Mouse (Mus musculus): ENCODE data around the gene Ppp1r9b.
"Not testable (repeated sequence)": the region's sequence is repeated elsewhere in the genome, so short reads cannot be mapped to it uniquely, and the experiment has no call there.

Ppp1r9b gene

DNA sequence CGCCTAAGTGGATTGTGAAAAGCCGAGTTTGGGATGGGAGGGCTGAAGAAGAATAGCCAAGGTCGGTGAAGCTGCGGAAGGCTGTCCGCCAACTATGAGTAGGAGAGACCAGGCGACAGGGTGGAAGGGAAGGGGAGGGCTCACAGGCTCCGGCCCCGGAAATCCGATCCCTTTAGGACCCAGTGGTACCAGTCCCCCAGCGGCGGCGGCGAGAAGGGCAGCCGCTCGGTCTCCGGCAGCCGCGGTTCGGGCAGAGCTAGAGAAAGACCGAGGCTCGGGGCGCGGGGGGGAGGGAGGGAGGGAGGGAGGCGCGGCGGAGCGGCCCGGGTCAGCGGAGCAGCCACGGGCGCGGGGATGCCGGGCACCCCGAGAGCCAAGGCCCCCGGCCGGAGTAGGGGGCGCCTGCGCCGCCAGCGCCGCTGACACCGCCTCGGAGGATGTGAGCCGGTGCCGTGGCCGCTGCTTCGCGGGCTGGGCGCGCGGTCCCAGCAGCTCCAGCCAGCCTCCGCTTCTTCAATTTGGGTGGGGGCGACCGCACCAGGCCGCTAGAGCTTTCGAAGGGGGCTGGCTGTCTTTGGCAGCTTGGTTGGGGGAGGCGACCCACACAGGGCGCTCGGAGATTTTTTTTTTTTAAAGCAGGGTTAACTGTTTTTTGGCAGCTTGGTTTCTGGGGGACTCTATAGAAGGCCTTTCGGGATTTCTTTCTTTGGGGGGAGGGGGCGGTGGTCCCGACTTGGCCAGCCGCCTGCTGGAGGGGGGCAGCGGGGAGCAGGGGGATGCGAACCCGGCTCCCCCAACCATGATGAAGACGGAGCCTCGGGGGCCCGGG lies at the start of gene Ppp1r9b:
Gene Ppp1r9b, plus strand, starts transcription at position 287 of the 829 bp plus-strand sequence.
- DNase-seq = peak; percentile 92 to 95

DNA sequence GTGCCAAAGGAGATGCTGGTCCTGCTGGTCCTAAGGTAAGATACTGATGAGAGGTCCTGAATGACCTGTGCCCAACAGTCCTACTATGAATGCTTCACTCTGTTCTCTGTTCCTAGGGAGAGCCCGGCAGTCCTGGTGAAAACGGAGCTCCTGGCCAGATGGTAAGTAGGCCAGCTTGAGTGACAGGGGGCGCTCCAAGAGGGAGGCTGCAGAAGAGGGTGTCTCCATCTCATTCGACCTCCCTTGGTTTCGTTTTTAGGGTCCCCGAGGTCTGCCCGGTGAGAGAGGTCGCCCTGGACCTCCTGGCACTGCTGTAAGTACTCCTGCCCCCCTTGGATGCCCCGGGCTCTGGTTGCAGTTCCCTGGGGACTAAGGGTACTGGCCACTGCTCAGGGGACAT lies 49.7 kb upstream of the Ppp1r9b start:
- no peak for DNase-seq

DNA sequence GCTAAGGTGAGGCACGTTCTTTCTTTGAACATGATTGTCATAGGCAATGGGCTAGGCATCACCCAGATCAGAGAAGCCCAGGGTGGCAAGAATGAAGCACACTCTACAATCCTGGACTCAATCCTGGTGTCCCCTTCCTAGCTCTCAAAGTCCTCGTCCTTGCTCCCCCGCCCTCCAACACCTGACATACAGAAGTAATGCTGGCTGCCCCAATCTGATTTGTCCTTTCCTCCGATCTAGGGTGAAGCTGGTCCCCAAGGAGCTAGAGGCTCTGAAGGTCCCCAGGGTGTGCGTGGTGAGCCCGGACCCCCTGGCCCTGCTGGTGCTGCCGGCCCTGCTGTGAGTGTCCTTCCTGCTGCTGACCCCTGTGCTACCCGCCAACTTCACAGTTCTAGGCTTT lies 49.1 kb upstream of the Ppp1r9b start:
- no peak for DNase-seq

DNA sequence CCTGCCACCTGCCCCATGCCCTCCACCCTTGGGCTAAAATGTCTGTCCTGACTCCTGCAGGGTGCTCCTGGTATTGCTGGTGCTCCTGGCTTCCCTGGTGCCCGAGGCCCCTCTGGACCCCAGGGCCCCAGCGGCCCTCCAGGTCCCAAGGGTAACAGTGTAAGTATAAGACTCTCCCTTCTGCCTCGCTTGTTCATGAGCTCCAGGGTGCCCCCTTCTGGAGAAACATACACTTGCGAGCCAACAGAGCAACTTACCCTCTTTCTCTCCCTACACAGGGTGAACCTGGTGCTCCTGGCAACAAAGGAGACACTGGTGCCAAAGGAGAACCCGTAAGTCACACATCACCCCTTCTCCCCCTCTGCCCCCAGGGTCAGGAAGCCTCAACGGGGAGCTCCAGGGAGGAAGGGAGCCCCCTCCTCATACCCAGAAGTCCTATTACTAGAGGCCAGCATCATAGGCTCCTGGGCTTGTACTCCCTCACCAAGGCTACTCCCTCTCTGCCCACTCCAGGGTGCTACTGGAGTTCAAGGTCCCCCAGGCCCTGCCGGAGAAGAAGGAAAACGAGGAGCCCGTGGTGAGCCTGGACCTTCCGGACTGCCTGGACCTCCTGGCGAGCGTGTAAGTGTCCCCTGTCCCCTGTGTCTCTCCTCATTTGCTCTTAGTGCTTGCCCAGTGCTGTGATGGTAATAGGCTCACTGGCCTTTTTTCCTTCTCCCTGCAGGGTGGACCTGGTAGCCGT lies 48.4 kb upstream of the Ppp1r9b start:
- peak; percentile 48 to 72 for DNase-seq

DNA sequence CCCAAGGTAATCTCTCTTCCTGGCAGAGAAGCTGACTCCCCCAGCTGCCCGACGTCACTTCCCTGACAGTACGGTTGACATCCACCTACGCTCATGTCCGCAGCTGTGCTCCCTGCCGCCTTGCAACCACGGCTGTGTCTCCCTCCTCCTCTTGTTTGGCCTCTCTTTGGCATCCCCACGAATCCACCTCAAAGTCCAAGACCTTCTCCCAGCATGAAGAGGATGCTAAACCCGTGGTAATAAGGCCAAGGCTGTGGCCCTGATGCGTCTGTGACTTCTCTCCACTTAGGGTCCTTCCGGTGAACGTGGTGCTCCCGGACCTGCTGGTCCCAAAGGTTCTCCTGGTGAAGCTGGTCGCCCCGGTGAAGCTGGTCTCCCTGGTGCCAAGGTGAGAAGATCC lies 47.8 kb upstream of the Ppp1r9b start:
- peak in 1 of 2 experiments; percentile 21 for DNase-seq

DNA sequence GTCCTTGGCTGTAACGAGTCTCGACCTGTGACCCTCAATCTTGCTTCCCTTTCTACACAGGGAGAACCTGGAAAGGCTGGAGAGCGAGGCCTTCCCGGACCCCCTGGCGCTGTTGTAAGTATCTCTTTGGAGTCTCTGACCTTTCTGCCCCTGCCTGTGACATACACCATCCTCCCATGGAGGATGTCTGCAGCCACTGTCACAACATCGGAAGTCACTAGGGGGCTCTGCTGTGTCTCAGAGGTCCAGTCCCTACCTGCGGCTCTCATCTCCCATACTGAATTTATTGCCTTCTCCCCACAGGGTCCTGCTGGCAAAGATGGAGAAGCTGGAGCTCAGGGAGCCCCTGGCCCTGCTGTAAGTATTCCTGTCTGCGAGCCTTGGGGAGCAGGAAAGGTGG lies 46.5 kb upstream of the Ppp1r9b start:
- peak; percentile 14 to 20 for DNase-seq

DNA sequence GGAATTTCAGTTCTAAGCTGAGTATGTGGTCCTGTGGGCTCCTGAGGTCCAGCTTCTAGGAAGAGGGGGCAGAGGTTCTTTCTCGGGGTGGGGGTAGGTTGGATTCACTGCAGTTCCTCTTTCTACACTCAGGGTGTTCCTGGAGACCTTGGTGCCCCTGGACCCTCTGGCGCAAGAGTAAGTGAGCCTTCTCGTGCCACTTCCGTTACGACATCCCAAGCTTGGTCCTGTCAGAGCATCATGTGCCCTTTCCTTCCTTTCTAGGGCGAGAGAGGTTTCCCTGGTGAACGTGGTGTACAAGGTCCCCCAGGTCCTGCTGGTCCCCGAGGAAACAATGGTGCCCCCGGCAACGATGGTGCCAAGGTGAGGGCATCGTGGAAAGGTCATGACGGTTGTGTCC lies 45.6 kb upstream of the Ppp1r9b start:
- DNase-seq = peak in 1 of 2 experiments; percentile 27

DNA sequence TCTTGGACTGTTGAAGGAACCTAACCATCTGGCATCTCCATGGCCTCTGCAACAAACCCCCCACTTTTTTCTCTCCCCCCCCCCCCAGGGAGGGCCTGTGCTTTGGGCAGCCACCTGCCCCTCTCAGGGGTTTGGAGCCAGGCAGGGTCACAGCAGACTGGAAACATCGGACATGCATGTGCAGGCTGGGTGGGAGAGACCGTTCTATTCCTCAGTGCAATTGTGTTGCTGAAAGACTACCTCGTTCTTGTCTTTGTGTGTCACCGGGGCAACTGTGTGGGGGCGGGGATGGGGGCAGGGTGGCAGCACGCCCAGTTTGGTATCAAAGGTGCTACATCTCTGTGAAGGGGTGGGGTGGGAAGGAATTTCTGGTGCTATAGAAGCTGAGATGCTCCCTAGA lies 38.7 kb upstream of the Ppp1r9b start:
- DNase-seq = no peak

DNA sequence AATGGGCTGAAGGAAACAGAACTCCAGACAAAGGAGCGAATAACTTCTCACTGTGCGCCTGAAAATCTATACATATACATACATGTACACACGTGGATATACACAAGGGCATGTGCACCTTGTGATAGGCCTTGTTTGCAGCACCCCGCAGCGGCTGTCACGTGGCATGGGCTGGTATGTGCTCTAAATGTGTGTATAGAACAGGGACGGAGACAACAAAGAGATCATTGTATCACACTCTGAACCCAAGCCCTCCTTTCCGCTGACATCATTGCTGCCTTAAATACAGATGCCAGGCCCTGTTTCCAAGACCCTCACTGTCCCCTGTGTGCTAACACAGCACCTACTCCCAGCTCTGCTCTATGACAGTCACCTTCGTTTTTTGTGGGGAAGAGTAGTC lies 35.7 kb upstream of the Ppp1r9b start:
- no peak for DNase-seq

DNA sequence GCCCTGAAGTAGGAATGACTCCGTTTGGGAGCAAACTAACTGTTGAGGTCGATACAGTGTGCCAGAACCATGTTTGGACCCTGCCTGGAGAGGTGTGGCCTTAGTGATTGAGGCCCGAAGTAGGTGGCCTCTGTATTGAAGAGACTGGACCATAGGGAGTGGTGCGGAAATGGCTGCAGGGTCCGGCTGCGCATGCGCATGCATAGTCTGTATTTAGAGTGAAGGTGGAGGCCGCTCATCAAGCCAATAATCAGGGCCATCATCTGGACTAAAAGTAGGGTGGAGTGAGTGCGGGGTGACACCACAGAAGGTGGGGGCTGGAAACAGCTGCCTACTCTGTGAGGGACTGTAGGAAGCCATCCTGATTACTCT lies 33.2 kb upstream of the Ppp1r9b start:
- peak; percentile 59 to 73 for DNase-seq

DNA sequence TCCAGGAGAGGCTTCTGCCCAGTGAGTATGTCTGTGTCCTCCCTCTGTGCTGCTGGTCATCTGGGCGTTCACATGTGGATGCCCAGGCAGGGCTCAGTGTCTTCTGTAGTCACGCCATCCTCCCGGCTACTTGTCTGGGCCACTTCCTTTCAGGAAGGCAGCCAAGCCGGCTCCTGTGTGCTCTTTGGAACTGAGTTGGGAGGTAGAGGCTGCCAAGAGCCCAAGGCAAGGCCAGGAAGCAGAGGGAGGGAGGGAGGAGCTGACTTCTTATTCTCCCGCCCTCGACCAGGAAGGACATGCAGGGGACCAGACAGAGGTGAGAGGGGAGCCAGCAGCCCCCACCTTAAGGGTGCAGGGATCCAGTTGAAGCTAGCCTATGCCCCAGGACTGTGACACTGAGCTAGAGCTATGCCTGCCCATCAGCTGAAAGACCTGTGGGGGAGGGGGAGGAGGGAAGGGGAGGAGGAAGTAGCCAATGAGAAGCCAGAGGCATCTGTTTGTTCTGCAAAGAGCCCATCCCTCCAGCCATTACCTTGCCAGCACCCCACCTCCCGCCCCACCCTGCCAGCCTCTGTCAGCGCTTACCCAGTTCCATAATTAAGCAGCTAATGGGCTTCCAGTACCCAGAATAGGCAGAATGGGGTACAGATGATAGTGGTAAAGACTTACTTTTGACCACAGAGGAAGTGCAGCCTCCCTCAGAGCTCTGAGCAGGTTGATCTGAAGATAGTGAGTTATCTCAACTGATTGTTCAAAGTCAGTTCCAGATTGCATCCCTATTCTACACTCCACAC lies 32.6 kb upstream of the Ppp1r9b start:
- DNase-seq = peak; percentile 85 to 93

DNA sequence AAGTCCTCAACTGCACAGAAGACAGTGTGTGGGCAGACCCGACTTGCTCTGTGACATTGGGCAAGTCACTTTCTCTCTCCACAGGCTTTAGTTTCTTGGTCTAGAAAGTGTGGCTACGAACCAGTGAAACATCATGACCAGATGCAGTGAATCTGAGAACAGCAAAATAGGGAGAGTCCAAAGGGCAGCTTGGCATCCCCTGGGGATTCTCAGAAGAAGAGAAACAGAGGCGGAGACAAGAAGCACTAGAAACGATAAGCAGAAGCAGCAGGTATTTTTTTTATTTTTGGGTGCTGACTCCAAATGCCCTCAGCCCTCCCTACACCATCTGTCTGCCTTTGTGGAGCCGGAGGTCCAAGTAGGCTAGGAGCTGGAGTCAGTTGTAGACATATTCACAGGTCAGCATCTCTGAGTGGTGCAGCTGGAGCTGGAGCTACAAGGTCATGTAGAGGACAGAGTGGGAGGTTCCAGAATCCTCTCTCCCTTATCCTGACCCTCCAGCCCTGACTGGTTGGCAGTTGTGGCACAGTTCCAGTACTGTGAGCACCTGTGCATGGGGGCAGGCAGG lies 28.2 kb upstream of the Ppp1r9b start:
- no peak for DNase-seq

DNA sequence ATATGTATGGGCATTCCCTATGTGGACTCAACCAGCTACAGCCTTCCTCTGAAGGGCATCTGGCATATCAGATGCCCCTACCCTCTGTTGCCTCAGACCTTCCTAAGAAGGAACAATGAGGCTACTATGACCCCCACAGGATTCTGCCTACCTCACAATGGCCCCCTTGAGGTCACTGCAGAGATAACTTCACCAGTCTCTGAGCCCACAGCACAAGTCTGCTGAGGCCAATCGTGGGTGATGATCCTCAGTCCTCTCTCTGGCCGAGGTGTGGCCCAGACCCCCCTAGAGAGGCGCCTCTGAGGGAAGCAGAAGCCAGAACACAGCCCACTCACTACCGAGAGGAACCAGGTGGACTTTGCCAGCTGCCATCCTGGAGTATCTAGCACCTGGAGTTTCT lies 23.4 kb upstream of the Ppp1r9b start, which contains the start of gene Hils1:
Gene Hils1, plus strand, starts transcription at position 175 of the 400 bp plus-strand sequence.
- no peak for DNase-seq

DNA sequence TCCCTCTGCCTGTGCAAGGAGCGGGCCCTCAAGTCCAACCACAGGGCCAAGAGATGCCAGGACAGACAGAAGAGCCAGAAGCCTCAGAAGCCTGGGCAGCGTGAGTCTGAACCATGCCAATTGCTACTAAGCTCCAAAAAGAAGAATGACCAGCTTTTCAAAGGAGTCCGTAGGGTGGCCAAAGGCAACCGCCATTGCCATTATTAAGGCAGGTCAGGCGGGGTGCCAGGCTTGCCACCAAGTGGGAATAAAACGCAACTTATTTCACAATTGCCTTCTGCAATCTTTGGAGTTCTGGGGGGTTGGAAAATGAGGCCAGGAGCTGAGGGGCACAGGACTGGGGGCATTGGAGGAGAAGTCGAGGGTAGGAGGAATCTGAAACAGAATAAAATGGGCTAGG lies 22.6 kb upstream of the Ppp1r9b start:
- DNase-seq = no peak

DNA sequence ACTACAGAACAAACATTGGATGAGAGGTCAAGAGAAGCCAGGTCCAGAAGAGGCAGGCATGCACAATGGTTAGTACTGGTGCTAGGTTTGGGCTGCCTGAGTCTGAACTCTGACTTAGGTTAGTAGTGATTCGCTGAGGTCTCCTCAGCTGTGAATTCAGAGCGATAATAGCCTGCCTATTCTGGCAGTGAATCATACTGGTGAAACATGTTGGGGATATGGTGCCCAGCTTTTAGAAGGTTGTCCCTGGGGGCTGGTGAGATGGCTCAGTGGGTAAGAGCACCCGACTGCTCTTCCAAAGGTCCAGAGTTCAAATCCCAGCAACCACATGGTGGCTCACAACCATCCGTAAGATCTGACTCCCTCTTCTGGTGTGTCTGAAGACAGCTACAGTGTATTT lies 21.1 kb upstream of the Ppp1r9b start:
- DNase-seq = not testable (repeated sequence)

DNA sequence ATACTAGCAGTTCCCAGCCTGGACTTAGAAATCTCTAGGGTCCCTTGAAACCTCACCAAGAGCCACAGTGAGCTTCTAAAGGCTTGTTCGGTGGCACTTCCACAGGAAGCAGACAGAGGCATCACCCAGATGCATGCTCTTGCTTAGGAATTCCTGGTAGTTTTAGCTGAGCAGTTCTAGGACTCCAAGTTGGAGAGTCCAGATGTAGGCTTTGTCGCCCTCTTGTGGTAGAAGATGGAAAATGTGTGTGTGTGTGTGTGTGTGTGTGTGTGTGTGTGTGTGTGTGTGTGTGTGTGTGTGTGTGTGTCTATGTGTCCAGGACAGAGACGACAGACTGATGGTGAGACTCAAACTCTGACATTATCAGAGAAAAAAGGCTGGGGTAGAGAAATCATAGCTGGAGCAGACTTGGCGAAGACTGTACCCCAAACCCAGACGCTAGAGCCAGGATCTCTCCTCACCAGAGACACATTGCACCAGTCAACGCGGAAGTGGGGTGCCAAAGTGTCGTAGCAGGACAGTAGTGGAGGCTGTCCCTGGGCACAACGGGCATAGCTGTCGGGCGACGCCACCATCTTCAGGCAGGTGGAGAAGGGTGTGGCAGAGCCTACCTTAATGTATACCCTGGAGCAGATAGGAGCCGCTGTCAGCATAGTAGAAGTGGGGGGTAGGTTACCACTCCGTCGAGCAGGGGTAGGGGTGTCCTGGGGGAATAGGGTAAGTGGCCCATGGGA lies 20.5 kb upstream of the Ppp1r9b start:
- DNase-seq = peak; percentile 64 to 86

DNA sequence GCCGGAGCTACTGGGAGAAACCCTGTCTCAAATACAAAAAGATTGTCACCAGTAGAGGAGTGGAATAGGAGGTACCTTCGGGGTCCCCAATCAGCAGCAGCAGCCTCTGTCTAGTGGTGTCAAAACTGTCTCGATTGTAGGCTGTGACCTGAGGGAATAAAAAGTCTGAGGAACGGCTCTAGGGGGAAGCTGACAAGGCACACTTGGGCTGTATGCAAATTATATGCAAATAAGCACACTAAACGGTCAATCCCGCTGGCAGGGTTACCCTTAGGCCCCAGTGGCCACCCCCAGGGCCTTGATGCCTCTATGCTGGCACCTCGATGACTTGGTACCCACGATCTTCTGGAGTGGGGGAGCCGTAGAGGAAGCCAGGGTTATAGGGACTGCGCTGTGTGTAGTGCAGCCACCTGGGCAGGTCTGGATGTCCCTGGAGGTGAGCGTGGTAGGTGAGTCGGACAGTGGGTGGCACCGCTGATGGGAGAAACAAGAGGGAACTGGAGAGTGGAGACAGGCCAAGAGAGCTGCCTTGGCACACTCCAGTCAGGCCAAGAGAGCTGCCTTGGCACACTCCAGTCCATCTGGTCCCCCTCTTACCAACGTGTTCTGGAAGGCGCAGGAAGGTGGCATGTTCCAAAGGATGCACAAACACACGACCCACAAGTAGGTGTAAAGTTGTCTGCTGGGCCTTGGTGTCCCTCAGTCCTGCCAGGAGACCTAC lies 18.8 kb upstream of the Ppp1r9b start:
- DNase-seq = no peak

DNA sequence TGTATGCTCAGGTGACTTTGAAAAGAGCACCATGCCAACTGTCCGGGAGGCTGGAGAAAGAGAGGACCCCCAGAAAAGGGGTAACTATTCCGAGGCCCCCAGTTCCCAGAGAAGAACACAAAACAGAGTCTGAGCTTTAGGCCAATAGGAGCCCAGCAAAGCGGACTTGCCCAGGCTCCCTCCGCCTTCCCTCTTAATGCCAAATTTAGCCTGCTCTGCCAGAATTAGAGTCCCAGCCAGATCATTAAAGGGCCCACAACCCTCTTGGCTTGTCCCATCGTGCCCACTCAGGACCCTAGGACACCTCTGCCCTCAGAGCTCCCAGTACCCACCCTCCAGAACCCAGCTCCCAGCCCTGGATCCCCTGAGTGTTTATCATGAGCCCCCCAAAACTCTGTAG lies 17.9 kb upstream of the Ppp1r9b start:
- DNase-seq = no peak

DNA sequence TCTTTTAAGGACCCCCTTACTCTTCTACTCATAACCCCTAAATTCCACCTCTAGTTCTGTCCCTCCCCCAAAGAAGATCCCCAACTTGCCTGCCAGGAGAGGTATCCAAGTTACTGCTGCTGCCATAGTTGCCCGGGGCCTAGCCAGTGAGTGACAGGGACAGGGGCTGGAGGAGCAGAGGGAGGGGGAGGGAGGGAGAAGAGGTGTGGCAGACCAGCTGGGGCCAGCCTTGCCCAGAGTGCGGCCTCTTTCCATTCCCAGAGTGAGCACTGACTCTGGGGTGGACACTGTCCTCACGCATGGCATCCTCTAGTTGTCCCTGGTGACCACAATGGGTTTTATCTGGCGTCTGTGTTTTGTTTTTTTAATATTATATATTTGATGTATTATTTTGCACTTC lies 17.5 kb upstream of the Ppp1r9b start:
- no peak for DNase-seq

DNA sequence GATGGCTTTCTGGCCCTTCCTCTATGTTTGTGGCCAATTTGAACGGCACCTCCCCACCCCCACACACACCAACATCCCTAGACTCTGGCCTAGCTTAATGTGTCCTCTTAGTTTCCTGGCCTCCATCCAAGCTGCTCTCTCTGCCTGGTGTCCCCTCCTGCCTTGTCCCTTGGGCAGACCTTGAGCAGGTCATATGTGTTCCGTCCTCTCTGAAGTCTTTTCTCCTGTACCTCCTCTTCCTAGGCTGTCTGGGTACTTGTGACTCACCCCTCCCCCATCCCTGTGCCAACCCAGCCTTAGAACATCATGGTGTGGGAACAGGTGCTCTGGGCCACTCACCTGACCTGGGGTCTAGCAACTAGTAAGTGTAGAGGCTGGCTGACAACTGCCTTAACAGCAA lies 15.9 kb upstream of the Ppp1r9b start:
- no peak for DNase-seq

DNA sequence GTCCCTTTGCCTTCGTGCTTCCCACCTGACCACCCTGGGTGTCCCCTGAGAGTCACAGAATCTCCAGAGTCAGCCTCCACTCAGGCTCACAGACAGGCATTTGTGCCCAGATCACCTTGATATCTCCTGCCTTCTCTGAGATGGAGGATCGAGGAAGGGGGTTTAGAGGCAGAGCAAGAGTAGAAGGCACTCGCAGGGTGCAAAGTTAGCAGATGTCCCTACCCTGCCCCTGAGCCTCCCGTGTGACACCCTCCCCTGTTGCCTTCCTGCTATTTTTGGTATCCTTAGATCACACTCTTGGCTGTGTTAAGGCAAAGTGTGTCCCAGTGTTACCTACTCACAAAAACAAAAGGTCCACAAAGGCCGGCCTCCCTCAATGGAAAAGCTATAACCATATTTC lies 14.6 kb upstream of the Ppp1r9b start, which contains the start of gene Sgca:
Gene Sgca, minus strand, starts transcription at position 129 of the 400 bp plus-strand sequence.
- DNase-seq = no peak
